Mouse (Mus musculus) liver, adult 2 months (tissue): ENCODE data around the gene Zfp106. TPM values are rescaled to one million over a fixed set of nuclear protein-coding genes. Genes with fewer than 3 reads are reported as not detected.

Experiments
- DNase-seq: peaks from one replicate; pipeline ENCODE4 v3.0.0-alpha.2; 2011; ENCODE audit warnings: low read depth, low spot score; ENCODE audit errors: extremely low read depth
- H3K27ac ChIP-seq: fragments of 200-500 bp; replicated peaks from 2 replicates; pipeline ENCODE4 v1.5.1; 2012; ENCODE audit warnings: low read depth, mild to moderate bottlenecking, control low read depth, inconsistent platforms, low read length; ENCODE audit not compliant: insufficient read depth
- H3K27me3 ChIP-seq: fragments of 200-500 bp; 2 replicates; pipeline ENCODE4 v1.6.1; 2012; ENCODE audit warnings: mild to moderate bottlenecking, moderate library complexity, low read length, inconsistent platforms; ENCODE audit not compliant: control insufficient read depth, insufficient read depth
- H3K36me3 ChIP-seq: fragments of 200-500 bp; 2 replicates; pipeline ENCODE4 v1.6.1; 2012; ENCODE audit warnings: low read length, inconsistent platforms; ENCODE audit not compliant: control insufficient read depth, insufficient read depth
- H3K4me1 ChIP-seq: fragments of 200-500 bp; 2 replicates; pipeline ENCODE4 v1.6.1; 2011; ENCODE audit warnings: low read length; ENCODE audit not compliant: control insufficient read depth, insufficient read depth
- H3K4me3 ChIP-seq: fragments of 200-500 bp; 2 replicates; pipeline ENCODE4 v1.5.1; 2011; ENCODE audit warnings: low read depth, mild to moderate bottlenecking, control low read depth, low read length, moderate library complexity; ENCODE audit not compliant: insufficient read depth
- H3K79me2 ChIP-seq: fragments of 200-500 bp; 2 replicates; pipeline ENCODE4 v1.6.1; 2012; ENCODE audit warnings: inconsistent platforms, mild to moderate bottlenecking, low read length, moderate library complexity; ENCODE audit not compliant: control insufficient read depth, insufficient read depth
- H3K9ac ChIP-seq: fragments of 200-500 bp; 2 replicates; pipeline ENCODE4 v1.6.1; 2012; ENCODE audit warnings: low read depth, mild to moderate bottlenecking, control low read depth, inconsistent platforms, low read length
- CTCF ChIP-seq: fragments of 200-500 bp; IDR thresholded peaks from 2 replicates; pipeline ENCODE4 v1.5.1; 2011; ENCODE audit warnings: low read depth, low read length, control low read depth
- POLR2A ChIP-seq: fragments of 200-500 bp; IDR thresholded peaks from 2 replicates; pipeline ENCODE4 v1.6.1; 2011; ENCODE audit warnings: low read length, control low read depth; ENCODE audit not compliant: insufficient read depth; ENCODE audit errors: extremely low read depth
- WGBS: fragments of 180-500 bp; shearing (Covaris S2); methylation state at CpG from one replicate; pipeline ENCODE4 v1.1.7; 2018; 5-methylcytosine and 5-hydroxymethylcytosine counted together
- polyA plus RNA-seq: library from polyadenylated mRNA; depleted of rRNA; stranded (reverse); fragments of >200 nt; gene quantifications from 2 replicates; pipeline ENCODE4 v1.2.3, GENCODE M21; 2012
- total RNA-seq: library from RNA; depleted of rRNA; stranded (reverse); fragments of >200 nt; gene quantifications from 2 replicates; pipeline ENCODE4 v1.2.3, GENCODE M21; 2014

Zfp106 gene
- total and polyA plus RNA-seq, 2 experiments, result 30.1 to 34.6 TPM

GRCm38 (mm10) chr2:120562859-120563234, 796 bp downstream of the Zfp106 start:
- Histone ChIP-seq H3K4me3 (peak overlapping the region; percentile 78), H3K9ac (peak overlapping the region; percentile 98), H3K27ac (peak overlapping the region; percentile 97; the same call in 1 of the 2 replicates), H3K27me3 (no peaks in the 10 kb centered on the region), H3K4me1 (peaks cover 7% of the 10 kb centered on the region), H3K79me2 (peaks cover 25% of the 10 kb centered on the region), H3K36me3 (peaks cover 3% of the 10 kb centered on the region; the same call in 1 of the 2 replicates)
- DNase-seq, result no peak
- TF ChIP-seq CTCF (no peak), POLR2A (no peak)
- 10% methylated on average over 9 of the region's 9 CpGs for WGBS

- Histone ChIP-seq H3K4me3 (no peak overlapping the region), H3K27me3 (no peaks in the 10 kb centered on the region), H3K79me2 (peaks cover 29% of the 10 kb centered on the region), H3K36me3 (peaks cover 3% of the 10 kb centered on the region; the same call in 1 of the 2 replicates), H3K27ac (no peak overlapping the region), H3K9ac (no peak overlapping the region), H3K4me1 (peaks cover 14% of the 10 kb centered on the region)
- DNase-seq, result no peak
- 41% methylated on average over 1 of the region's 1 CpGs for WGBS
- TF ChIP-seq POLR2A (no peak), CTCF (no peak)
Measured at GRCm38 (mm10) chr2:120561524-120561923, 2.1 kb downstream of the Zfp106 start.

- TF ChIP-seq CTCF (no peak), POLR2A (no peak)
- H3K27ac ChIP-seq, result no peak overlapping the region
- H3K27me3 ChIP-seq, result no peaks in the 10 kb centered on the region
- H3K36me3 ChIP-seq, result peaks cover 10% of the 10 kb centered on the region
- DNase-seq, result no peak
- 82% methylated on average over 3 of the region's 3 CpGs for WGBS
- peaks cover 15% of the 10 kb centered on the region for H3K4me1 ChIP-seq
- H3K4me3 ChIP-seq, result no peak overlapping the region
- H3K79me2 ChIP-seq, result peaks cover 35% of the 10 kb centered on the region
- no peak overlapping the region for H3K9ac ChIP-seq
Measured at GRCm38 (mm10) chr2:120558813-120559212, 4.8 kb downstream of the Zfp106 start.

- Histone ChIP-seq H3K36me3 (peaks cover 24% of the 10 kb centered on the region), H3K79me2 (peaks cover 25% of the 10 kb centered on the region), H3K27me3 (no peaks in the 10 kb centered on the region), H3K4me3 (no peak overlapping the region), H3K9ac (no peak overlapping the region), H3K27ac (peak overlapping the region; percentile 15), H3K4me1 (peaks cover 12% of the 10 kb centered on the region)
- WGBS, result 17% methylated on average over 3 of the region's 3 CpGs
- TF ChIP-seq CTCF, result no peak
- no peak for TF ChIP-seq POLR2A
- peak; percentile 83 for DNase-seq
Measured at GRCm38 (mm10) chr2:120556868-120557267, 6.8 kb downstream of the Zfp106 start.

GRCm38 (mm10) chr2:120544732-120545131, 18.9 kb downstream of the Zfp106 start:
- TF ChIP-seq CTCF (no peak), POLR2A (no peak)
- 90% methylated on average over 2 of the region's 2 CpGs for WGBS

GRCm38 (mm10) chr2:120539778-120540208, 23.9 kb downstream of the Zfp106 start:
- Histone ChIP-seq H3K4me3 (no peak overlapping the region), H3K27ac (no peak overlapping the region), H3K4me1 (peaks cover 1% of the 10 kb centered on the region; the same call in 1 of the 2 replicates), H3K36me3 (peaks cover 16% of the 10 kb centered on the region), H3K79me2 (peaks cover 2% of the 10 kb centered on the region; the same call in 1 of the 2 replicates), H3K9ac (no peak overlapping the region), H3K27me3 (no peaks in the 10 kb centered on the region)
- DNase-seq, result peak; percentile 92
- TF ChIP-seq CTCF (no peak), POLR2A (no peak)
- WGBS, result 0% methylated on average over 1 of the region's 1 CpGs

More at GRCm38 (mm10) chr2:120544732-120545131, 18.9 kb downstream of the Zfp106 start:
- Histone ChIP-seq H3K27me3 (no peaks in the 10 kb centered on the region), H3K79me2 (peaks cover 9% of the 10 kb centered on the region; the same call in 1 of the 2 replicates), H3K4me3 (no peak overlapping the region), H3K4me1 (peaks cover 1% of the 10 kb centered on the region; the same call in 1 of the 2 replicates), H3K36me3 (peaks cover 6% of the 10 kb centered on the region), H3K9ac (no peak overlapping the region), H3K27ac (no peak overlapping the region)
- no peak for DNase-seq
